In the genomic region with DNA sequence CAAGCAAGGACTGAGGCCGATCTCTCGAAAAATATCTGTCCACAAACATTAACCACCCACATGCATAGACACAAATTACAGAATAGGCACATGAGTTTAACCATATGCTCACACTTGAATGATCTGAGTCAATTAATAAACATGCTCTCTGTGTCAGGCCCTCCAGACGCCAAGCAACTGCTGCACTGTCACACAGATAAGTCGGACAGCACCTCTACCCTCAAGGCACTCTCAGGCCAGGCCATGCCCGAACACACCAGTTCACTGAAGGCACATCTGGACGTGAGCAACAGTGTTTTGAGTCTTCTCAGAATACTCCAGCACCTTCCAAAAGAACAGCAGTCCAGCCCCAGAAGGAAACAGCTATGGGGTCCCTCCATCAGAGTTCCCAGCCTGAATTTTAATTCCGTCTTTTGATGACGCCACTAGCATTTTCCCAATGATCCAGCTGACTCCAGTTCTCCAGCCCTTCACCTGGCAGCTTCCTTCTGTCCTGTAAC, we compare ENCODE assay signal across 8 mouse cellular contexts. TPM values are rescaled to one million over a fixed set of nuclear protein-coding genes. Genes with fewer than 3 reads are reported as not detected.
DNase-seq lines count a peak whose midpoint lies in the region; ATAC-seq and TF ChIP-seq lines count a peak whose summit lies in the region.

No protein-coding gene starts in this region.

- DNase-seq in embryo, embryonic 10 days (ENCODE audit: low spot score) = peak; percentile 29
- no peak for DNase-seq in embryo, embryonic 10.5 days (ENCODE audit: low spot score)
- no peak for DNase-seq in liver, embryonic 13.5 days
- DNase-seq in cerebellum, adult 18-20 months = no peak
- DNase-seq in urinary bladder, postnatal 10 days (ENCODE audit: low spot score) = no peak

- no peak for TF ChIP-seq CTCF in ES-Bruce4 (IDR thresholded peaks at IDR 0.05; ENCODE audit: low read depth, low read length)

- no peaks in the 10 kb centered on the region for H3K27me3 ChIP-seq in ES-Bruce4 (ENCODE audit: control insufficient read depth, insufficient read depth, low read length, poor library complexity, severe bottlenecking)
- no peaks in the 10 kb centered on the region for H3K27me3 ChIP-seq in forebrain, embryonic 16.5 days (replicated peaks; ENCODE audit: control insufficient read depth, insufficient read depth, low read length)
- H3K27me3 ChIP-seq in liver, embryonic 13.5 days = no peaks in the 10 kb centered on the region

- 0 out of 2 replicates have a peak overlapping the region, but pooled peaks have one; percentile 17 for H3K9ac ChIP-seq in ES-Bruce4 (ENCODE audit: low read depth, poor library complexity, severe bottlenecking)
- H3K9ac ChIP-seq in forebrain, embryonic 16.5 days (replicated peaks; ENCODE audit: low read depth, low read length) = peak overlapping the region; percentile 41
- 0 out of 2 replicates have a peak overlapping the region, but pooled peaks have one; percentile 4 for H3K9ac ChIP-seq in liver, embryonic 13.5 days

- no peak for ATAC-seq in forebrain, embryonic 16.5 days
- no peak for ATAC-seq in liver, embryonic 13.5 days (ENCODE audit: low read depth)
- no peak for ATAC-seq in inflammation-experienced regulatory T-cells, adult 6 months

- H3K9me3 ChIP-seq in ES-Bruce4 (replicated peaks; ENCODE audit: control insufficient read depth, insufficient read depth, low read length, poor library complexity, severe bottlenecking) = no peaks in the 10 kb centered on the region
- H3K9me3 ChIP-seq in forebrain, embryonic 16.5 days (ENCODE audit: control insufficient read depth, low read length) = no peaks in the 10 kb centered on the region
- H3K9me3 ChIP-seq in liver, embryonic 13.5 days (replicated peaks) = no peaks in the 10 kb centered on the region

- WGBS in forebrain, embryonic 16.5 days = 8% methylated on average over 8 of the region's 8 CpGs
- 36% methylated on average over 8 of the region's 8 CpGs for WGBS in liver, embryonic 13.5 days (ENCODE audit: insufficient replicate concordance)

- H3K4me2 ChIP-seq in forebrain, embryonic 16.5 days (ENCODE audit: low read length) = peak overlapping the region; percentile 80
- H3K4me2 ChIP-seq in liver, embryonic 13.5 days = peak overlapping the region; percentile 28

- peak overlapping the region; percentile 81 for H3K27ac ChIP-seq in ES-Bruce4 (ENCODE audit: insufficient read depth, low read length)
- H3K27ac ChIP-seq in forebrain, embryonic 16.5 days (ENCODE audit: low read length) = peak overlapping the region; percentile 72
- H3K27ac ChIP-seq in liver, embryonic 13.5 days = no peak overlapping the region

- H3K4me1 ChIP-seq in ES-Bruce4 (ENCODE audit: control insufficient read depth, insufficient read depth, low read length) = peaks cover 4% of the 10 kb centered on the region
- peaks cover 51% of the 10 kb centered on the region for H3K4me1 ChIP-seq in forebrain, embryonic 16.5 days (replicated peaks; ENCODE audit: control insufficient read depth, insufficient read depth, low read length)
- H3K4me1 ChIP-seq in liver, embryonic 13.5 days (replicated peaks) = peaks cover 52% of the 10 kb centered on the region

- TF ChIP-seq POLR2A in ES-Bruce4 (IDR thresholded peaks at IDR 0.05; ENCODE audit: insufficient read depth, low read length) = no peak

- no peak for TF ChIP-seq EP300 in ES-Bruce4 (IDR thresholded peaks at IDR 0.05; ENCODE audit: insufficient read depth, low read depth, low read length)

- no peaks in the 10 kb centered on the region for H3K36me3 ChIP-seq in ES-Bruce4 (ENCODE audit: control insufficient read depth, insufficient read depth, low read length, poor library complexity, severe bottlenecking)
- H3K36me3 ChIP-seq in forebrain, embryonic 16.5 days (ENCODE audit: control insufficient read depth, insufficient read depth) = no peaks in the 10 kb centered on the region
- no peaks in the 10 kb centered on the region for H3K36me3 ChIP-seq in liver, embryonic 13.5 days

- peak overlapping the region; percentile 3; the same call in 1 of the 2 replicates for H3K4me3 ChIP-seq in ES-Bruce4 (ENCODE audit: low read depth, low read length)
- peak overlapping the region; percentile 96 for H3K4me3 ChIP-seq in forebrain, embryonic 16.5 days (replicated peaks; ENCODE audit: low read length)
- H3K4me3 ChIP-seq in liver, embryonic 13.5 days (replicated peaks) = no peak overlapping the region

RNA-seq across cellular contexts. Expression of a gene that starts 2.1 kb away (rescaled TPM):
- 44.6 and 44.8 TPM in 2 replicates for polyA plus RNA-seq in ES-Bruce4 (2011; ENCODE audit: insufficient read depth, insufficient read length, low read depth, missing spikeins)
- 14.9 and 16.1 TPM in 2 replicates for polyA plus RNA-seq in forebrain, embryonic 16.5 days (2015; fragmentation: Nextera tagmentation; extraction: Ambion mirVana)
- 1.4 TPM in 2 replicates for polyA plus RNA-seq in liver, embryonic 13.5 days (2015; fragmentation: Nextera tagmentation; extraction: Ambion mirVana)
- 10 to 100 TPM in 1 of 3 experiments, 1 to 10 TPM in 2; 5.8 to 10.3 (median 9.2) TPM for polyA plus RNA-seq in inflammation-experienced regulatory T-cells, adult 6 months (2017; shearing (Covaris generic))

RNA-seq across cellular contexts. Expression of a gene that starts 36.9 kb away (rescaled TPM):
- polyA plus RNA-seq in ES-Bruce4 (2011; ENCODE audit: insufficient read depth, insufficient read length, low read depth, missing spikeins) = 15.2 and 20.7 TPM in 2 replicates
- polyA plus RNA-seq in forebrain, embryonic 16.5 days (2015; fragmentation: Nextera tagmentation; extraction: Ambion mirVana) = 16.1 and 18.7 TPM in 2 replicates
- polyA plus RNA-seq in liver, embryonic 13.5 days (2015; fragmentation: Nextera tagmentation; extraction: Ambion mirVana) = 5.0 and 5.1 TPM in 2 replicates
- polyA plus RNA-seq in inflammation-experienced regulatory T-cells, adult 6 months (2017; shearing (Covaris generic)) = 10 to 100 TPM; 18.8 to 24.1 (median 19.1) TPM
